8 mouse cellular contexts compared by ENCODE assay signal in the genomic region with DNA sequence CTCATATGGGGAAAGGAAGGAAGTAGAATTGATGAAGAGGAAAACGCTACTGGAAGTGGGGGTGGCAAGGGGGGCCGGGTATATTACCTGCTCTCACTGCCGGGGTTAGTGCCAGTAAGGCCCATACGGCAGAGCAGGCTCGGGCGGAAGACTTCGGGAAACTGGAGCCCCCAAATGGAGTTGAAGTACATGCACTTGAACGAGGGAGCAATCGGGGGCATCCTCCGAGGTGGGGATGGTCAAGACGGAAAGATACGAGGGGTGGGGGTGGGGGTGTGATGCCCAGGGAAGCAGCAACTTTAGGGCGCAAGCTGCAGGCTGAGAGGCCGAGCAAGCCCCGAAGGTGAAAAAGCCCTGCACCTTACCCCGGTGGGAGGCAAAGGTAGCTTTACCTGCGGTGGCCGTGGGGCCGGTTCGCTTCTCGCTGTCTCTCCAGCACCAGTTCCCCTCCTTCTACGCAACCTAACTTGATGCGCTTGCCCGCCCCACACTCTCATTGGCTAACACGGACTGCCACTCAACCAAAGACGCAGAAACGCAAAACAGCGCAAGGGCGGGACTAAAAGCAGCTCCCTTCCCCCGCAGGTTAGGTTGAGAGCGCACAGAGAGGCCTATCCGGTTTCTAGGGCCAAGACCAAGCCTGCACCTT. TPM values are rescaled to one million over a fixed set of nuclear protein-coding genes. Genes with fewer than 3 reads are reported as not detected.
DNase-seq lines count a peak whose midpoint lies in the region; ATAC-seq lines count a peak whose summit lies in the region.

No protein-coding gene starts in this region.

- peak; percentile 99 for ATAC-seq in erythroblast, adult 5-6 weeks (replicated peaks; ENCODE audit: low FRiP score, poor library complexity, severe bottlenecking)
- peak; percentile 99 for ATAC-seq in kidney, embryonic 15.5 days (replicated peaks; ENCODE audit: low FRiP score)
- ATAC-seq in monocyte, adult 5-6 weeks (replicated peaks; ENCODE audit: insufficient number of reproducible peaks, low FRiP score, low TSS enrichment, poor library complexity, severe bottlenecking), result peak; percentile 100

- no peaks in the 10 kb centered on the region for H3K9me3 ChIP-seq in heart, embryonic 10.5 days
- no peaks in the 10 kb centered on the region for H3K9me3 ChIP-seq in kidney, embryonic 15.5 days (replicated peaks)

- H3K4me1 ChIP-seq in heart, embryonic 10.5 days, result peaks cover 17% of the 10 kb centered on the region
- H3K4me1 ChIP-seq in kidney, embryonic 15.5 days, result peaks cover 26% of the 10 kb centered on the region

- peak overlapping the region; percentile 71 for H3K4me3 ChIP-seq in heart, embryonic 10.5 days
- H3K4me3 ChIP-seq in kidney, embryonic 15.5 days (replicated peaks), result peak overlapping the region; percentile 71

- H3K4me2 ChIP-seq in kidney, embryonic 15.5 days, result peak overlapping the region; percentile 83

- H3K27me3 ChIP-seq in heart, embryonic 10.5 days (ENCODE audit: insufficient read depth, poor library complexity, severe bottlenecking), result no peaks in the 10 kb centered on the region
- no peaks in the 10 kb centered on the region for H3K27me3 ChIP-seq in kidney, embryonic 15.5 days

- peak; percentile 98 for DNase-seq in B cell, adult 2 months
- peak; percentile 99 for DNase-seq in brain, adult 2 months (ENCODE audit: low read depth, low spot score)
- peak; percentile 99 for DNase-seq in heart, embryonic 10.5 days (ENCODE audit: low spot score)
- DNase-seq in liver, result peak; percentile 98
- peak; percentile 100 for DNase-seq in spleen, postnatal 4 days (ENCODE audit: low spot score in 2 of 2)

- H3K9ac ChIP-seq in kidney, embryonic 15.5 days, result peak overlapping the region; percentile 73

- whole genome bisulfite sequencing in heart, embryonic 10.5 days, result 1% methylated on average over 32 of the region's 32 CpGs
- under 1% methylated on average over 32 of the region's 32 CpGs for WGBS in kidney, embryonic 15.5 days

- peaks cover 6% of the 10 kb centered on the region; the same call in 1 of the 2 replicates for H3K36me3 ChIP-seq in heart, embryonic 10.5 days
- peaks cover 11% of the 10 kb centered on the region for H3K36me3 ChIP-seq in kidney, embryonic 15.5 days

- peak overlapping the region; percentile 92 for H3K27ac ChIP-seq in heart, embryonic 10.5 days
- H3K27ac ChIP-seq in kidney, embryonic 15.5 days, result peak overlapping the region; percentile 76

RNA-seq across cellular contexts. Expression of gene Chd8, which starts 13.4 kb away (rescaled TPM):
- 21.1 and 51.1 TPM in 2 replicates for total RNA-seq in erythroblast, adult 5-6 weeks (2015; ENCODE audit: low replicate concordance)
- total RNA-seq in erythroblast, adult 5-6 weeks (2017; ENCODE audit: low replicate concordance), result 22.7 and 42.8 TPM in 2 replicates
- polyA plus RNA-seq in heart, embryonic 10.5 days (2016; fragmentation: Nextera tagmentation; extraction: Ambion mirVana), result 32.6 and 34.0 TPM in 2 replicates
- polyA plus RNA-seq in kidney, embryonic 15.5 days (2015; fragmentation: Nextera tagmentation; extraction: Ambion mirVana), result 33.8 and 40.5 TPM in 2 replicates
- total RNA-seq in monocyte, adult 5-6 weeks (2017), result 105 to 153 TPM (median 127 TPM) in 3 replicates

RNA-seq across cellular contexts. Expression of gene Tox4, which starts 34.8 kb away (rescaled TPM):
- 16.3 and 16.9 TPM in 2 replicates for total RNA-seq in erythroblast, adult 5-6 weeks (2015; ENCODE audit: low replicate concordance)
- 11.3 and 16.0 TPM in 2 replicates for total RNA-seq in erythroblast, adult 5-6 weeks (2017; ENCODE audit: low replicate concordance)
- 40.2 and 40.4 TPM in 2 replicates for polyA plus RNA-seq in heart, embryonic 10.5 days (2016; fragmentation: Nextera tagmentation; extraction: Ambion mirVana)
- 44.6 and 49.1 TPM in 2 replicates for polyA plus RNA-seq in kidney, embryonic 15.5 days (2015; fragmentation: Nextera tagmentation; extraction: Ambion mirVana)
- total RNA-seq in monocyte, adult 5-6 weeks (2017), result 56.9 to 65.9 TPM (median 65.4 TPM) in 3 replicates

RNA-seq across cellular contexts. Expression of gene Rab2b, which starts 35.2 kb away (rescaled TPM):
- total RNA-seq in erythroblast, adult 5-6 weeks (2015; ENCODE audit: low replicate concordance), result 6.7 and 10.8 TPM in 2 replicates
- 1.3 and 4.3 TPM in 2 replicates for total RNA-seq in erythroblast, adult 5-6 weeks (2017; ENCODE audit: low replicate concordance)
- 15.5 and 17.1 TPM in 2 replicates for polyA plus RNA-seq in heart, embryonic 10.5 days (2016; fragmentation: Nextera tagmentation; extraction: Ambion mirVana)
- 21.9 and 23.5 TPM in 2 replicates for polyA plus RNA-seq in kidney, embryonic 15.5 days (2015; fragmentation: Nextera tagmentation; extraction: Ambion mirVana)
- 5.4 to 14.8 TPM (median 12.5 TPM) in 3 replicates for total RNA-seq in monocyte, adult 5-6 weeks (2017)

RNA-seq across cellular contexts. Expression of gene Supt16, which starts 46.9 kb away (rescaled TPM):
- 30.0 and 32.0 TPM in 2 replicates for total RNA-seq in erythroblast, adult 5-6 weeks (2015; ENCODE audit: low replicate concordance)
- 76.2 and 103 TPM in 2 replicates for total RNA-seq in erythroblast, adult 5-6 weeks (2017; ENCODE audit: low replicate concordance)
- polyA plus RNA-seq in heart, embryonic 10.5 days (2016; fragmentation: Nextera tagmentation; extraction: Ambion mirVana), result 40.6 and 45.2 TPM in 2 replicates
- polyA plus RNA-seq in kidney, embryonic 15.5 days (2015; fragmentation: Nextera tagmentation; extraction: Ambion mirVana), result 63.2 and 69.1 TPM in 2 replicates
- total RNA-seq in monocyte, adult 5-6 weeks (2017), result 96.8 to 144 TPM (median 108 TPM) in 3 replicates

Comparison
In these comparisons a context has a peak if more than half of its experiments do, and no peak if none do; other contexts are left out.
1. Peak in every context shown above with its lines: DNase-seq, ATAC-seq, H3K4me3 ChIP-seq and H3K27ac ChIP-seq.